Mouse (Mus musculus) liver, embryonic 15.5 days (tissue): ENCODE data around the gene Cbx4. TPM values are rescaled to one million over a fixed set of nuclear protein-coding genes. Genes with fewer than 3 reads are reported as not detected.

Experiments
- ATAC-seq: fragments of 200-750 bp; cut with Nextera tagmentation; 2 replicates; pipeline ENCODE4 v1.8.0; 2017; ENCODE audit warnings: moderate number of reproducible peaks, mild to moderate bottlenecking, moderate library complexity; ENCODE audit not compliant: insufficient read depth
- H3K27ac ChIP-seq: fragments of 300-500 bp; sonication (generic); replicated peaks from 2 replicates; pipeline ENCODE4 v1.5.1; 2015; ENCODE audit warnings: mild to moderate bottlenecking, inconsistent platforms
- H3K27me3 ChIP-seq: fragments of 300-500 bp; sonication (generic); 2 replicates; pipeline ENCODE4 v1.6.1; 2015; ENCODE audit warnings: mild to moderate bottlenecking, inconsistent platforms
- H3K36me3 ChIP-seq: fragments of 300-500 bp; sonication (generic); replicated peaks from 2 replicates; pipeline ENCODE4 v1.6.1; 2015; ENCODE audit warnings: moderate library complexity, mild to moderate bottlenecking, inconsistent platforms
- H3K4me1 ChIP-seq: fragments of 300-500 bp; sonication (generic); replicated peaks from 2 replicates; pipeline ENCODE4 v1.6.1; 2015; ENCODE audit warnings: inconsistent platforms
- H3K4me2 ChIP-seq: fragments of 300-500 bp; sonication (generic); 2 replicates; pipeline ENCODE4 v1.6.1; 2015; ENCODE audit warnings: moderate library complexity, mild to moderate bottlenecking, inconsistent platforms
- H3K4me3 ChIP-seq: fragments of 300-500 bp; sonication (generic); replicated peaks from 2 replicates; pipeline ENCODE4 v1.5.1; 2015; ENCODE audit warnings: mild to moderate bottlenecking, inconsistent platforms
- H3K9ac ChIP-seq: fragments of 300-500 bp; sonication (generic); 2 replicates; pipeline ENCODE4 v1.6.1; 2015; ENCODE audit warnings: moderate library complexity, mild to moderate bottlenecking, inconsistent platforms
- H3K9me3 ChIP-seq: fragments of 300-500 bp; sonication (generic); replicated peaks from 2 replicates; pipeline ENCODE4 v1.6.1; 2016; ENCODE audit warnings: inconsistent platforms
- WGBS: fragments of 180-500 bp; shearing (Covaris S2); methylation state at CpG from one replicate; pipeline ENCODE4 v1.1.7; 2015; ENCODE audit warnings: mixed read lengths; ENCODE audit not compliant: insufficient replicate concordance; 5-methylcytosine and 5-hydroxymethylcytosine counted together
- polyA plus RNA-seq: library from polyadenylated mRNA; unstranded; fragments of >200 nt; fragmentation: Nextera tagmentation; extraction: Ambion mirVana; gene quantifications from 2 replicates; pipeline ENCODE4 v1.2.1, GENCODE M21; 2015

The Cbx4 gene
- polyA plus RNA-seq: 2.8 and 2.9 TPM in 2 replicates

- H3K9ac ChIP-seq: peak within 1 kb of the TSS; percentile 63
- peak within 1 kb of the TSS; percentile 82 for H3K27ac ChIP-seq
- peaks cover 73% of the 10 kb centered on the region for H3K4me1 ChIP-seq
- H3K4me3 ChIP-seq: peak within 1 kb of the TSS; percentile 68
- peak; percentile 79 for ATAC-seq
- H3K4me2 ChIP-seq: peak within 1 kb of the TSS; percentile 76
- no peaks in the 10 kb centered on the region; the same call in 1 of the 2 replicates for H3K36me3 ChIP-seq
- no peaks in the 10 kb centered on the region for H3K9me3 ChIP-seq
- under 1% methylated on average over 67 of the region's 67 CpGs for WGBS
- H3K27me3 ChIP-seq: peaks cover 88% of the 10 kb centered on the region
These were observed at the start of gene Cbx4 for GRCm38 (mm10) chr11:119086144-119086971. Gene Cbx4, minus strand, starts transcription at chr11:119086221.

- Histone ChIP-seq H3K27ac (0 out of 2 replicates have a peak overlapping the region, but pooled peaks have one; percentile 33), H3K4me2 (no peak overlapping the region), H3K9ac (no peak overlapping the region), H3K27me3 (peaks cover 35% of the 10 kb centered on the region), H3K36me3 (no peaks in the 10 kb centered on the region), H3K9me3 (no peaks in the 10 kb centered on the region), H3K4me3 (no peak overlapping the region), H3K4me1 (peaks cover 10% of the 10 kb centered on the region)
- WGBS: 22% methylated on average over 17 of the region's 17 CpGs
- ATAC-seq: peak; percentile 41; the same call in 1 of the 2 replicates
These were observed 48.6 kb upstream of the Cbx4 start for GRCm38 (mm10) chr11:119134586-119134985.

GRCm38 (mm10) chr11:119133437-119134221 is 47.6 kb upstream of the Cbx4 start:
- ATAC-seq: peak; percentile 27; the same call in 1 of the 2 replicates
- 0 out of 2 replicates have a peak overlapping the region, but pooled peaks have one; percentile 14 for H3K27ac ChIP-seq
- 45% methylated on average over 5 of the region's 5 CpGs for WGBS

GRCm38 (mm10) chr11:119132198-119133035 is 46.4 kb upstream of the Cbx4 start:
- Histone ChIP-seq H3K9me3 (no peaks in the 10 kb centered on the region), H3K4me1 (peaks cover 21% of the 10 kb centered on the region), H3K36me3 (no peaks in the 10 kb centered on the region), H3K9ac (no peak overlapping the region), H3K27ac (no peak overlapping the region), H3K27me3 (peaks cover 45% of the 10 kb centered on the region), H3K4me2 (no peak overlapping the region), H3K4me3 (no peak overlapping the region)
- no peak for ATAC-seq
- 60% methylated on average over 14 of the region's 14 CpGs for WGBS

More at GRCm38 (mm10) chr11:119133437-119134221, 47.6 kb upstream of the Cbx4 start:
- Histone ChIP-seq H3K36me3 (no peaks in the 10 kb centered on the region), H3K4me3 (no peak overlapping the region), H3K4me2 (no peak overlapping the region), H3K27me3 (peaks cover 42% of the 10 kb centered on the region), H3K9ac (no peak overlapping the region), H3K9me3 (no peaks in the 10 kb centered on the region), H3K4me1 (peaks cover 14% of the 10 kb centered on the region)

GRCm38 (mm10) chr11:119130081-119130765 is 44.2 kb upstream of the Cbx4 start:
- Histone ChIP-seq H3K36me3 (no peaks in the 10 kb centered on the region), H3K4me2 (no peak overlapping the region), H3K27me3 (peaks cover 38% of the 10 kb centered on the region), H3K9me3 (no peaks in the 10 kb centered on the region), H3K4me3 (no peak overlapping the region), H3K27ac (no peak overlapping the region), H3K4me1 (peaks cover 36% of the 10 kb centered on the region), H3K9ac (no peak overlapping the region)
- WGBS: 13% methylated on average over 24 of the region's 24 CpGs
- ATAC-seq: no peak

- Histone ChIP-seq H3K27ac (no peak overlapping the region), H3K9ac (no peak overlapping the region), H3K4me1 (peaks cover 36% of the 10 kb centered on the region), H3K36me3 (no peaks in the 10 kb centered on the region), H3K27me3 (peaks cover 37% of the 10 kb centered on the region), H3K9me3 (no peaks in the 10 kb centered on the region), H3K4me2 (no peak overlapping the region), H3K4me3 (no peak overlapping the region)
- WGBS: 46% methylated on average over 18 of the region's 18 CpGs
- no peak for ATAC-seq
These were observed 43.4 kb upstream of the Cbx4 start for GRCm38 (mm10) chr11:119129281-119130058.

GRCm38 (mm10) chr11:119128668-119129280 is 42.8 kb upstream of the Cbx4 start:
- peaks cover 37% of the 10 kb centered on the region for H3K27me3 ChIP-seq
- H3K36me3 ChIP-seq: no peaks in the 10 kb centered on the region
- no peak overlapping the region for H3K4me3 ChIP-seq
- 34% methylated on average over 11 of the region's 11 CpGs for WGBS
- ATAC-seq: no peak
- H3K9ac ChIP-seq: no peak overlapping the region
- no peak overlapping the region for H3K27ac ChIP-seq
- no peaks in the 10 kb centered on the region for H3K9me3 ChIP-seq
- no peak overlapping the region for H3K4me2 ChIP-seq
- peaks cover 33% of the 10 kb centered on the region for H3K4me1 ChIP-seq

GRCm38 (mm10) chr11:119127686-119128473 is 41.9 kb upstream of the Cbx4 start:
- Histone ChIP-seq H3K4me1 (peaks cover 26% of the 10 kb centered on the region), H3K4me2 (no peak overlapping the region), H3K9me3 (no peaks in the 10 kb centered on the region), H3K9ac (no peak overlapping the region), H3K4me3 (no peak overlapping the region), H3K27ac (no peak overlapping the region), H3K36me3 (no peaks in the 10 kb centered on the region), H3K27me3 (peaks cover 37% of the 10 kb centered on the region)
- no peak for ATAC-seq
- 47% methylated on average over 9 of the region's 9 CpGs for WGBS

- ATAC-seq: no peak
- WGBS: 45% methylated on average over 12 of the region's 12 CpGs
- H3K4me1 ChIP-seq: peaks cover 26% of the 10 kb centered on the region
- no peaks in the 10 kb centered on the region for H3K9me3 ChIP-seq
- H3K4me3 ChIP-seq: no peak overlapping the region
- no peak overlapping the region for H3K4me2 ChIP-seq
- H3K36me3 ChIP-seq: no peaks in the 10 kb centered on the region
- 0 out of 2 replicates have a peak overlapping the region, but pooled peaks have one; percentile 3 for H3K27ac ChIP-seq
- no peak overlapping the region for H3K9ac ChIP-seq
- H3K27me3 ChIP-seq: peaks cover 32% of the 10 kb centered on the region
These were observed 41.1 kb upstream of the Cbx4 start for GRCm38 (mm10) chr11:119127147-119127546.
